Mouse (Mus musculus) cerebellum, adult 11-12 months (tissue): ENCODE data around the gene Mfsd1.
A peak's percentile ranks its signal among the peaks of the same experiment; 100 is the strongest.

Experiments used
- DNase-seq: peaks from one replicate; pipeline ENCODE4 v3.0.0; 2022

Mfsd1 gene

GRCm38 (mm10) chr3:67582273-67583124 lies at the start of gene Mfsd1:
TSS of gene Mfsd1 (plus strand) at chr3:67582741.
- peak; percentile 58 for DNase-seq

GRCm38 (mm10) chr3:67543630-67544029 lies 38.9 kb upstream of the Mfsd1 start:
- no peak for DNase-seq

GRCm38 (mm10) chr3:67551193-67551592 lies 31.3 kb upstream of the Mfsd1 start:
- DNase-seq = no peak

- no peak for DNase-seq
Observed at GRCm38 (mm10) chr3:67553281-67553680, 29.3 kb upstream of the Mfsd1 start.

- DNase-seq = no peak
Observed at GRCm38 (mm10) chr3:67553927-67554448, 28.6 kb upstream of the Mfsd1 start.

- DNase-seq = no peak
Observed at GRCm38 (mm10) chr3:67555211-67555610, 27.3 kb upstream of the Mfsd1 start.

GRCm38 (mm10) chr3:67557200-67557651 lies 25.3 kb upstream of the Mfsd1 start:
- no peak for DNase-seq

GRCm38 (mm10) chr3:67557718-67558354 lies 24.7 kb upstream of the Mfsd1 start:
- DNase-seq = no peak

- no peak for DNase-seq
Observed at GRCm38 (mm10) chr3:67564731-67565357, 17.7 kb upstream of the Mfsd1 start.

GRCm38 (mm10) chr3:67565540-67566227 lies 16.9 kb upstream of the Mfsd1 start:
- DNase-seq = no peak

- peak; percentile 40 for DNase-seq
Observed at GRCm38 (mm10) chr3:67568015-67568618, 14.4 kb upstream of the Mfsd1 start.

- no peak for DNase-seq
Observed at GRCm38 (mm10) chr3:67572918-67573317, 9.6 kb upstream of the Mfsd1 start.

- DNase-seq = no peak
Observed at GRCm38 (mm10) chr3:67573523-67573922, 9.0 kb upstream of the Mfsd1 start.

- no peak for DNase-seq
Observed at GRCm38 (mm10) chr3:67576248-67576647, 6.3 kb upstream of the Mfsd1 start.

- DNase-seq = no peak
Observed at GRCm38 (mm10) chr3:67576724-67577123, 5.8 kb upstream of the Mfsd1 start.

GRCm38 (mm10) chr3:67583125-67583845 lies 744 bp downstream of the Mfsd1 start:
- DNase-seq = no peak

GRCm38 (mm10) chr3:67583846-67584186 lies 1.3 kb downstream of the Mfsd1 start:
- no peak for DNase-seq

- DNase-seq = no peak
Observed at GRCm38 (mm10) chr3:67586511-67586910, 4.0 kb downstream of the Mfsd1 start.

GRCm38 (mm10) chr3:67587430-67587829 lies 4.9 kb downstream of the Mfsd1 start:
- DNase-seq = no peak

- DNase-seq = no peak
Observed at GRCm38 (mm10) chr3:67601616-67602138, 19.1 kb downstream of the Mfsd1 start.

GRCm38 (mm10) chr3:67618222-67618621 lies 35.7 kb downstream of the Mfsd1 start:
- DNase-seq = no peak

GRCm38 (mm10) chr3:67624629-67625028 lies 42.1 kb downstream of the Mfsd1 start:
- DNase-seq = no peak
